Mouse (Mus musculus) small intestine, adult 2 months (tissue): Measurements from ENCODE around the gene Tmcc3.

Experiments
- CTCF ChIP-seq: fragments of 200-500 bp; IDR thresholded peaks from 2 replicates; pipeline ENCODE4 v1.5.1; 2012; ENCODE audit warnings: low read depth, mild to moderate bottlenecking, control low read depth, inconsistent platforms, low read length, moderate library complexity, mixed read lengths; ENCODE audit not compliant: insufficient replicate concordance, insufficient read length; ENCODE audit errors: extremely low read depth
- POLR2A ChIP-seq: fragments of 200-500 bp; IDR thresholded peaks from 2 replicates; pipeline ENCODE4 v1.6.1; 2012; ENCODE audit warnings: low read depth, mild to moderate bottlenecking, control low read depth, inconsistent platforms, low read length, moderate library complexity

DNA sequence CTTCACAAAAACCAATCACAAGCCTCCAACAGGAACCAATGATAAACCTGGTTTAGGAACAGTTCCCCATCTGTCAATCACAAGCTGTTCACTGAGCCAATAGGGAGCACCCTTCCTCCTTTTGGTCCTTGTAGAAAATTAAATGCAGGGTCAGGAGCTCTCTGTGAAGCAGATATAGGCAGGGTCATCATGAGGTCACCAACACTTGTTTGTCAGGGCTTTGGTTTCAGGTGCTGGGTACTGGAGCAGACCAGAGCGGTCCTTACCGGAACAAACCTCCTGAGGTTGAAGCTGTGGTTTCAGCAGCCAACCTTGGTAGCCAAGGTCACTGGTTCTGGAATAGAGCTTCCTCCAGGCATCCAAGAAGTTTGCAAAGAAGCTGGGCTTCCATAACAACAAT is 12.4 kb upstream of the Tmcc3 start:
- TF ChIP-seq POLR2A = no peak
- TF ChIP-seq CTCF = no peak
